Mouse (Mus musculus) fat pad, adult 2 months (tissue): Measurements from ENCODE around the gene 9130204L05Rik.

Experiments
- DNase-seq: peaks from one replicate; pipeline ENCODE4 v3.0.0-alpha.2; 2011; ENCODE audit warnings: low read depth, low spot score; ENCODE audit errors: extremely low read depth

The 9130204L05Rik gene

DNA sequence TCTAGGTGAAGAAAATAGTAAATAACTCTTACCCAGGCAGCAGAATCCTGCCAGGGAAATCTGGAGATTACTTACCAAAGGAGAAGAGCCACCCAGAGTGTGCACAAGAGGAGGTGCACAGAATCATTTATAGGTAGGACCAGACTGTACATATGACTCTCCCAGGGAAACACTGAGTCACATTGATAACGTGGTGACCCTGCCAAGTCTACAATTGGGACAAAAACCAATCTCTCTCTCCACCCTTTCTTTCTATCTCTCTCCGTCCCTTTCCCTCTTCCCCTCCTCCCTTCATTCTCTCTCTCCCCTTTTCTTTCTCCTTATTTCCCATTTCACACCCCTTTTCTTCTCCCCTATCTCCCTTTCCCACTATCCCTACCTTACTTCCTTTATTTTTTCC lies at the start of gene 9130204L05Rik:
TSS of gene 9130204L05Rik (minus strand) at position 101 of the 400 bp plus-strand sequence.
- DNase-seq, result no peak

DNA sequence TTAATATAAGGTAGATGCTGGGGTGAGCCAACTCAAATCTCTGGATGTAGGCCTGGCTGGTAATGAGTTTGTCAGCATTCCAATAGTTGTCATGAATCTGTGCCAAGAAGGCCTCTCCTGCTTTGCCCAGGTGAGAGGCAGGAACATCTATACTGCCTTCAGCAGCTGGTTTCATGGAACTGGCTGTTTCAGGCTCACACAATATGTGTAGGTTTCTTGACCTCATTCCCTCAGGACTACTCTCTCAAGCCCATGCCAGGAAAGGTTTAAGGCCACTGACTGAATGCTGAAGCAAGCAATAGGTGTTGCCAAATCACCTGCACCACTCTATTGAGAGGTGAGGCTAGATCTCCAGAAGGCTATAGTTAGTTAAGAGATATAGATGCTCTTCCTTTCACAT lies 18.1 kb upstream of the 9130204L05Rik start:
- DNase-seq, result peak; percentile 93

DNA sequence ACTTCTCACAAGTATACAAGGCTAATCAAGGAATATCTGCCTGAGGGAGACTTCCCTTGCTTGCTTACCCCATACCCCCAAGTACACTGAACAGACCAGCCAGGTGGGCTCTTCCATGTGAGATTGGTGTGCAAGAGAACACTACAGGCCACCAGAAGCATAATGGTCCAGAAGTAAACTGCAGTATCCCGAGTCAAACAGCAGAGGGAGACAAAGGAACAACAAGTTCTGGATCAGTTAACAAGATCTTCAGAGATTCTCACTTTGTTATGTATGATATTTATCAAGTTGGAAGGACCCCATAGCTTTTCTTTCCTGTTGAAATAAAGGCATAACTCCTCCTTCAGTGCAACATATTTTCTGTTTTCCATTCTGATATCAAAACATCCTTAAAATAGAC lies 31.4 kb downstream of the 9130204L05Rik start:
- no peak for DNase-seq

DNA sequence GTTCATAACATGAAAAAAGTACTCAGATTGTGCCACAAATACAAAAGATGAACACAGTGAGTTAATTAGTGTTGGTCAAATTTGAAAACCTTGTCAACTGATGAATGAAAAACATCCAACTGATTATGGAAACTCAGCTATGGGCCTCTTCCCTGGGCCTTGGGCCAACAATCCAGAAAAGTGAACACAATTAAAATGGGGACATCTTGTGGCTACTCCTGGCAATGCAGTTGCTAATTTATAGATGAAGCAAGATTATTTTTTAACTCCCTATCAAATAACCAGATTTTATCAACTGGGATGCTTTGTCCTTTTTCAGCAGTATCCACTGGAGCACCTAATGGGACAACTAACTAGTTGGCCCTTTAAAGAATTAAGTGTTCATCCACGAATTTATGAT lies 37.9 kb downstream of the 9130204L05Rik start:
- no peak for DNase-seq
